ENCODE assay signal across 8 mouse cellular contexts in the genomic region with DNA sequence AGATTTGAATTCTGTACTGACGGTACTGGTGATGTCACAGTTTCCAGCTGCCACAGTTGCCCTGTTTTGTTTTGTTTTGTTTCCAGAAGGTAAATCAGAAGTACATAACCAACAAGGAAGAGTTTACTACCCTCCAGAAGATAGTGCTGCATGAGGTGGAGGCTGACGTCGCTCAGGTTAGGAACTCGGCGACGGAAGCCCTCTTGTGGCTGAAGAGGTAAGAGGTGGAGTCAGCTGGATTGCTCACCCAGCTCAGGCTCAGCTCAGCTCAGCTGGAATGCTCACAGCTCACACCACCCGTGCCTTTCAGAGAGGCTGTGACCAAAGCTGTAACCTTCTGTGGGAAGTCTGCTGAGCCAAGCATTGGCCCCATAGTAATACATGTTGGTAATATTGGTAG. TPM values are rescaled to one million over a fixed set of nuclear protein-coding genes. Genes with fewer than 3 reads are reported as not detected.
DNase-seq lines count a peak whose midpoint lies in the region; ATAC-seq and TF ChIP-seq lines count a peak whose summit lies in the region.

No protein-coding gene starts in this region.

- peaks cover 41% of the 10 kb centered on the region for H3K36me3 ChIP-seq in liver, adult 2 months (ENCODE audit: control insufficient read depth, insufficient read depth, low read length)
- H3K36me3 ChIP-seq in liver, embryonic 12.5 days = peaks cover 3% of the 10 kb centered on the region; the same call in 1 of the 2 replicates
- no peaks in the 10 kb centered on the region for H3K36me3 ChIP-seq in liver, postnatal 0 days (replicated peaks; ENCODE audit: insufficient read depth, low read length)
- peaks cover 48% of the 10 kb centered on the region for H3K36me3 ChIP-seq in heart, embryonic 12.5 days

- peak; percentile 75; the same call in 1 of the 2 replicates for ATAC-seq in cerebellum, adult (ENCODE audit: insufficient number of reproducible peaks, low FRiP score, low TSS enrichment)
- ATAC-seq in liver, embryonic 12.5 days = no peak
- 0 out of 2 replicates have a peak, but pooled peaks have one; percentile 43 for ATAC-seq in liver, postnatal 0 days
- no peak for ATAC-seq in heart, embryonic 12.5 days (ENCODE audit: insufficient number of reproducible peaks, low FRiP score)

- 39% methylated on average over 7 of the region's 7 CpGs for WGBS in liver, adult 2 months
- WGBS in liver, embryonic 12.5 days (ENCODE audit: insufficient replicate concordance) = 36% methylated on average over 7 of the region's 7 CpGs
- WGBS in liver, postnatal 0 days (ENCODE audit: insufficient replicate concordance) = 46% methylated on average over 7 of the region's 7 CpGs
- WGBS in heart, embryonic 12.5 days = 20% methylated on average over 7 of the region's 7 CpGs

- TF ChIP-seq EP300 in liver, postnatal 0 days (IDR thresholded peaks at IDR 0.05; ENCODE audit: low read depth) = no peak

- no peaks in the 10 kb centered on the region for H3K27me3 ChIP-seq in liver, adult 2 months (ENCODE audit: control insufficient read depth, insufficient read depth, low read length)
- H3K27me3 ChIP-seq in liver, embryonic 12.5 days (replicated peaks) = no peaks in the 10 kb centered on the region
- H3K27me3 ChIP-seq in liver, postnatal 0 days (ENCODE audit: insufficient read depth, low read length) = no peaks in the 10 kb centered on the region
- no peaks in the 10 kb centered on the region for H3K27me3 ChIP-seq in heart, embryonic 12.5 days (replicated peaks)

- no peak overlapping the region for H3K4me2 ChIP-seq in liver, embryonic 12.5 days
- H3K4me2 ChIP-seq in liver, postnatal 0 days (ENCODE audit: low read depth, low read length) = no peak overlapping the region
- no peak overlapping the region for H3K4me2 ChIP-seq in heart, embryonic 12.5 days

- no peaks in the 10 kb centered on the region for H3K9me3 ChIP-seq in liver, embryonic 12.5 days (replicated peaks)
- no peaks in the 10 kb centered on the region for H3K9me3 ChIP-seq in liver, postnatal 0 days (ENCODE audit: low read length)
- H3K9me3 ChIP-seq in heart, embryonic 12.5 days (replicated peaks) = no peaks in the 10 kb centered on the region

- peaks cover 4% of the 10 kb centered on the region; the same call in 1 of the 2 replicates for H3K4me1 ChIP-seq in liver, adult 2 months (ENCODE audit: control insufficient read depth, insufficient read depth, low read length)
- no peaks in the 10 kb centered on the region for H3K4me1 ChIP-seq in liver, embryonic 12.5 days
- no peaks in the 10 kb centered on the region for H3K4me1 ChIP-seq in liver, postnatal 0 days (ENCODE audit: insufficient read depth)
- H3K4me1 ChIP-seq in heart, embryonic 12.5 days (replicated peaks) = no peaks in the 10 kb centered on the region

- H3K79me2 ChIP-seq in liver, adult 2 months (ENCODE audit: control insufficient read depth, insufficient read depth, low read length) = no peaks in the 10 kb centered on the region

- no peak for TF ChIP-seq POLR2A in liver, adult 2 months (IDR thresholded peaks at IDR 0.05; ENCODE audit: extremely low read depth, insufficient read depth, low read length)

- H3K4me3 ChIP-seq in liver, adult 2 months (ENCODE audit: insufficient read depth, low read depth, low read length) = no peak overlapping the region
- H3K4me3 ChIP-seq in liver, embryonic 12.5 days = no peak overlapping the region
- no peak overlapping the region for H3K4me3 ChIP-seq in liver, postnatal 0 days (ENCODE audit: low read depth, low read length)
- H3K4me3 ChIP-seq in heart, embryonic 12.5 days = no peak overlapping the region

- H3K27ac ChIP-seq in liver, adult 2 months (replicated peaks; ENCODE audit: insufficient read depth, low read depth, low read length) = no peak overlapping the region
- no peak overlapping the region for H3K27ac ChIP-seq in liver, embryonic 12.5 days
- H3K27ac ChIP-seq in liver, postnatal 0 days (ENCODE audit: low read depth) = no peak overlapping the region
- no peak overlapping the region for H3K27ac ChIP-seq in heart, embryonic 12.5 days (ENCODE audit: poor library complexity, severe bottlenecking)

- no peak overlapping the region for H3K9ac ChIP-seq in liver, adult 2 months (ENCODE audit: low read depth, low read length)
- no peak overlapping the region for H3K9ac ChIP-seq in liver, embryonic 12.5 days
- H3K9ac ChIP-seq in liver, postnatal 0 days (replicated peaks) = no peak overlapping the region
- no peak overlapping the region for H3K9ac ChIP-seq in heart, embryonic 12.5 days

- peak; percentile 82 for TF ChIP-seq CTCF in liver, adult 2 months (IDR thresholded peaks at IDR 0.05; ENCODE audit: low read depth, low read length)
- TF ChIP-seq CTCF in liver, postnatal 0 days (IDR thresholded peaks at IDR 0.05; ENCODE audit: low read depth) = peak; percentile 61

- DNase-seq in cerebellum, adult 11-12 months = no peak
- DNase-seq in liver, adult 2 months (ENCODE audit: extremely low read depth, low read depth, low spot score) = peak; percentile 51
- peak; percentile 37 to 61 for DNase-seq in cerebellum, postnatal 25 days
- peak; percentile 31 for DNase-seq in liver, postnatal 0 days
- peak; percentile 14 to 21 for DNase-seq in thymus, postnatal 36 days

RNA-seq across cellular contexts. Expression of gene Fkbp14, which starts 32.6 kb away (rescaled TPM):
- total RNA-seq in liver, adult 2 months (2014; rRNA removed) = 4.6 and 5.0 TPM in 2 replicates
- polyA plus RNA-seq in liver, adult 2 months (2012; rRNA removed) = 2.0 and 2.4 TPM in 2 replicates
- polyA plus RNA-seq in liver, embryonic 12.5 days (2016; fragmentation: Nextera tagmentation; extraction: Ambion mirVana) = 5.9 and 6.2 TPM in 2 replicates
- polyA plus RNA-seq in liver, postnatal 0 days (2015; fragmentation: Nextera tagmentation; extraction: Ambion mirVana) = 1.7 and 2.3 TPM in 2 replicates
- 27.2 and 28.4 TPM in 2 replicates for polyA plus RNA-seq in heart, embryonic 12.5 days (2016; fragmentation: Nextera tagmentation; extraction: Ambion mirVana)

RNA-seq across cellular contexts. Expression of gene Plekha8, which starts 34.8 kb away (rescaled TPM):
- 13.0 and 13.4 TPM in 2 replicates for total RNA-seq in liver, adult 2 months (2014; rRNA removed)
- polyA plus RNA-seq in liver, adult 2 months (2012; rRNA removed) = 3.6 and 5.2 TPM in 2 replicates
- 5.0 TPM in 2 replicates for polyA plus RNA-seq in liver, embryonic 12.5 days (2016; fragmentation: Nextera tagmentation; extraction: Ambion mirVana)
- 4.3 and 4.8 TPM in 2 replicates for polyA plus RNA-seq in liver, postnatal 0 days (2015; fragmentation: Nextera tagmentation; extraction: Ambion mirVana)
- polyA plus RNA-seq in heart, embryonic 12.5 days (2016; fragmentation: Nextera tagmentation; extraction: Ambion mirVana) = 13.2 and 13.9 TPM in 2 replicates

RNA-seq across cellular contexts. Expression of gene Mturn, which starts 51.7 kb away (rescaled TPM):
- 1.6 and 2.1 TPM in 2 replicates for total RNA-seq in liver, adult 2 months (2014; rRNA removed)
- polyA plus RNA-seq in liver, adult 2 months (2012; rRNA removed) = 0.89 and 1.1 TPM in 2 replicates
- 0.72 and 1.1 TPM in 2 replicates for polyA plus RNA-seq in liver, embryonic 12.5 days (2016; fragmentation: Nextera tagmentation; extraction: Ambion mirVana)
- 1.8 and 4.0 TPM in 2 replicates for polyA plus RNA-seq in liver, postnatal 0 days (2015; fragmentation: Nextera tagmentation; extraction: Ambion mirVana)
- polyA plus RNA-seq in heart, embryonic 12.5 days (2016; fragmentation: Nextera tagmentation; extraction: Ambion mirVana) = 5.3 and 6.2 TPM in 2 replicates

Comparison
In these comparisons a context has a peak if more than half of its experiments do, and no peak if none do; other contexts are left out.
1. ATAC-seq: peak in cerebellum, adult (single experiment) and liver, postnatal 0 days (single experiment); none in liver, embryonic 12.5 days (single experiment) and heart, embryonic 12.5 days (single experiment).